Mouse (Mus musculus) cerebellum, postnatal 10 days (tissue): ENCODE results near the gene Utp4.

Experiments used
- DNase-seq, 2 experiments: peaks; one replicate each; pipeline ENCODE4 v3.0.0; 2021; ENCODE audit warnings: mixed read lengths in 2 of 2

Gene Utp4

GRCm38 (mm10) chr8:106937081-106937800, 43.8 kb downstream of the Utp4 start:
- DNase-seq, result no peak

- DNase-seq, result no peak
Observed at GRCm38 (mm10) chr8:106941806-106942205, 48.4 kb downstream of the Utp4 start.

GRCm38 (mm10) chr8:106943874-106944418, 50.5 kb downstream of the Utp4 start:
- DNase-seq, result no peak

- DNase-seq, result no peak
Observed at GRCm38 (mm10) chr8:106944756-106945155, 51.3 kb downstream of the Utp4 start.

GRCm38 (mm10) chr8:106948678-106949243, 55.3 kb downstream of the Utp4 start:
- no peak for DNase-seq

GRCm38 (mm10) chr8:106951707-106952106, 58.3 kb downstream of the Utp4 start:
- DNase-seq, result no peak

GRCm38 (mm10) chr8:106953571-106953970, 60.1 kb downstream of the Utp4 start:
- DNase-seq, result no peak

- no peak for DNase-seq
Observed at GRCm38 (mm10) chr8:106957086-106957485, 63.6 kb downstream of the Utp4 start.

GRCm38 (mm10) chr8:106958212-106958611, 64.8 kb downstream of the Utp4 start:
- DNase-seq, result no peak

GRCm38 (mm10) chr8:106959626-106960025, 66.2 kb downstream of the Utp4 start:
- no peak for DNase-seq

- DNase-seq, result no peak
Observed at GRCm38 (mm10) chr8:106962322-106962721, 68.9 kb downstream of the Utp4 start.

GRCm38 (mm10) chr8:106963365-106963764, 69.9 kb downstream of the Utp4 start:
- no peak for DNase-seq

GRCm38 (mm10) chr8:106964573-106964972, 71.1 kb downstream of the Utp4 start:
- DNase-seq, result no peak

GRCm38 (mm10) chr8:106969964-106970363, 76.5 kb downstream of the Utp4 start:
- no peak for DNase-seq

- DNase-seq, result no peak
Observed at GRCm38 (mm10) chr8:106971916-106972315, 78.5 kb downstream of the Utp4 start.
